Mouse (Mus musculus) embryonic facial prominence, embryonic 14.5 days (tissue): ENCODE results near the gene Apobec4. TPM values are rescaled to one million over a fixed set of nuclear protein-coding genes. Genes with fewer than 3 reads are reported as not detected.
"Not testable (repeated sequence)": the region's sequence is repeated elsewhere in the genome, so short reads cannot be mapped to it uniquely, and the experiment has no call there.

Experiments
- ATAC-seq: fragments of 200-750 bp; cut with Nextera tagmentation; 2 replicates; pipeline ENCODE4 v1.8.0; 2017; ENCODE audit warnings: low read depth, moderate number of reproducible peaks, moderate TSS enrichment
- DNase-seq: peaks from one replicate; pipeline ENCODE4 v3.0.0-alpha.2; 2015; ENCODE audit warnings: low spot score
- H3K27ac ChIP-seq: fragments of 300-500 bp; sonication (generic); replicated peaks from 2 replicates; pipeline ENCODE4 v1.5.1; 2014; ENCODE audit warnings: low read depth, mild to moderate bottlenecking, low read length, moderate library complexity
- H3K27me3 ChIP-seq: fragments of 300-500 bp; sonication (generic); replicated peaks from 2 replicates; pipeline ENCODE4 v1.6.1; 2014; ENCODE audit warnings: low read length; ENCODE audit not compliant: control insufficient read depth, insufficient read depth
- H3K36me3 ChIP-seq: fragments of 300-500 bp; sonication (generic); 2 replicates; pipeline ENCODE4 v1.6.1; 2014; ENCODE audit warnings: low read length, mixed read lengths; ENCODE audit not compliant: control insufficient read depth, insufficient read depth
- H3K4me1 ChIP-seq: fragments of 300-500 bp; sonication (generic); 2 replicates; pipeline ENCODE4 v1.6.1; 2014; ENCODE audit warnings: antibody characterized with exemption, low read length; ENCODE audit not compliant: control insufficient read depth, insufficient read depth
- H3K4me2 ChIP-seq: fragments of 300-500 bp; sonication (generic); 2 replicates; pipeline ENCODE4 v1.6.1; 2014; ENCODE audit warnings: low read depth, mild to moderate bottlenecking, low read length, moderate library complexity, mixed read lengths
- H3K4me3 ChIP-seq: fragments of 300-500 bp; sonication (generic); 2 replicates; pipeline ENCODE4 v1.5.1; 2014; ENCODE audit warnings: low read depth, mild to moderate bottlenecking, low read length
- H3K9ac ChIP-seq: fragments of 300-500 bp; sonication (generic); 2 replicates; pipeline ENCODE4 v1.6.1; 2014; ENCODE audit warnings: low read depth, mild to moderate bottlenecking, low read length, moderate library complexity, mixed read lengths
- H3K9me3 ChIP-seq: fragments of 300-500 bp; sonication (generic); 2 replicates; pipeline ENCODE4 v1.6.1; 2016; ENCODE audit warnings: low read length; ENCODE audit not compliant: control insufficient read depth
- WGBS: fragments of 180-500 bp; shearing (Covaris S2); extraction: QIAGEN DNeasy Blood & Tissue Kit; methylation state at CpG from one replicate; pipeline ENCODE4 v1.1.7; 2014; 5-methylcytosine and 5-hydroxymethylcytosine counted together
- polyA plus RNA-seq: library from polyadenylated mRNA; unstranded; fragments of >200 nt; fragmentation: Nextera tagmentation; extraction: Ambion mirVana; gene quantifications from 2 replicates; pipeline ENCODE4 v1.2.1, GENCODE M21; 2014

The Apobec4 gene
- polyA plus RNA-seq, 1 experiment from 2014 or later = 0.25 TPM

DNA sequence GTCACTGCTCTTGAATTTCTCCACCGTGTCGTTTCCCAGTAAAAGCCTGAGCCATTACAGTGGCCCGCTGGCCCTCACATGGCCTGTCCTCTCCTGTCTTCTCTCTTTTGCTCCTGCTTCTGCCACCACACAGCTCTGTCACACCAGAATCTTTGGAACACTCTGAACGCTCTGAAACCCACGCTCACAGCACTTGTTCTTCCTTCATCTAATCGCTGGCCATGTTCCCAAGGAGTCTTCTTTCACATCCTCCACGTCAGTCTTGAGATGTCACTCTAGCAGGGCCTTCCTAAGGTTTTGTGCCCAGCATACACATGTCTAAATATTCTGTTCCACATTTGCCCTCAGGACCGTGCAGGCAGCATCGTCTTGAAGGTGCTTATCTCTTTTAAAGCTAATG, 20.7 kb downstream of the Apobec4 start:
- no peak overlapping the region for H3K9ac ChIP-seq
- H3K27ac ChIP-seq = no peak overlapping the region
- peaks cover 72% of the 10 kb centered on the region for H3K36me3 ChIP-seq
- H3K4me3 ChIP-seq = no peak overlapping the region
- H3K4me2 ChIP-seq = no peak overlapping the region
- DNase-seq (no peak), ATAC-seq (no peak)
- no peaks in the 10 kb centered on the region; the same call in 1 of the 2 replicates for H3K4me1 ChIP-seq
- no peaks in the 10 kb centered on the region; the same call in 1 of the 2 replicates for H3K27me3 ChIP-seq
- no peaks in the 10 kb centered on the region for H3K9me3 ChIP-seq
- WGBS = 81% methylated on average over 9 of the region's 9 CpGs

GRCm38 (mm10) chr1:152774601-152775000, 24.2 kb downstream of the Apobec4 start:
- not testable (repeated sequence) for H3K4me2 ChIP-seq, H3K27ac ChIP-seq, DNase-seq, H3K9ac ChIP-seq, H3K27me3 ChIP-seq, H3K4me1 ChIP-seq, H3K4me3 ChIP-seq, ATAC-seq, H3K9me3 ChIP-seq
- peaks cover 70% of the 10 kb centered on the region for H3K36me3 ChIP-seq
- 85% methylated on average over 3 of the region's 3 CpGs for WGBS

GRCm38 (mm10) chr1:152779071-152779737, 28.9 kb downstream of the Apobec4 start:
- 34% methylated on average over 10 of the region's 10 CpGs for WGBS
- Histone ChIP-seq H3K4me3 (no peak overlapping the region), H3K9me3 (no peaks in the 10 kb centered on the region), H3K9ac (no peak overlapping the region), H3K27me3 (no peaks in the 10 kb centered on the region), H3K4me2 (no peak overlapping the region), H3K27ac (no peak overlapping the region), H3K4me1 (no peaks in the 10 kb centered on the region), H3K36me3 (peaks cover 26% of the 10 kb centered on the region)
- ATAC-seq = peak; percentile 68; the same call in 1 of the 2 replicates
- DNase-seq = peak; percentile 35

DNA sequence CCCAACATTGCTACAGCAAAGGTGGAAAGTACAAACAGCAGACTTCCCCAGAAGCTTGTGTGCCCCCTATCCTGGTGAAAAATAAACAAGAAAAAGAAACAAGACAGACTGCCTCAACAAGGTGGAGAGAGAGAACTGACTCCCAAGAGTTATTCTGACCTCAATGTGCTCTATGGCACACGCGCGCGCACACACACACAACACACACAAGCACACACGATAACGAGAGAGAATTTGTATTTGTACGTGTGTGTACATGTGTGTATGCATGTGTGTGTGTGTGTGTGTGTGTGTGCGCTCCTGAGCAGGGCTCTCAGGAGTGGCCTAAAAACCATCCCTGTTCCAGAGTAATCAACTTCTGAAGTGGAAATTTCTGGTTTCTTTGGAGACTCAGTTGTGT, 34.3 kb downstream of the Apobec4 start:
- Histone ChIP-seq H3K9ac (no peak overlapping the region), H3K27me3 (no peaks in the 10 kb centered on the region), H3K36me3 (no peaks in the 10 kb centered on the region), H3K9me3 (no peaks in the 10 kb centered on the region), H3K4me2 (no peak overlapping the region), H3K27ac (no peak overlapping the region), H3K4me1 (no peaks in the 10 kb centered on the region), H3K4me3 (no peak overlapping the region)
- no peak for ATAC-seq
- DNase-seq = no peak
- whole genome bisulfite sequencing = 98% methylated on average over 8 of the region's 8 CpGs

GRCm38 (mm10) chr1:152785446-152785845, 35.1 kb downstream of the Apobec4 start:
- not testable (repeated sequence) for H3K4me2 ChIP-seq, H3K9me3 ChIP-seq, DNase-seq, H3K27me3 ChIP-seq, H3K27ac ChIP-seq, H3K9ac ChIP-seq, H3K4me1 ChIP-seq, ATAC-seq, H3K36me3 ChIP-seq, H3K4me3 ChIP-seq
- 83% methylated on average over 3 of the region's 3 CpGs for WGBS

- Histone ChIP-seq H3K4me3 (no peak overlapping the region), H3K27ac (no peak overlapping the region), H3K27me3 (no peaks in the 10 kb centered on the region), H3K4me1 (no peaks in the 10 kb centered on the region; the same call in 1 of the 2 replicates), H3K4me2 (no peak overlapping the region), H3K9ac (no peak overlapping the region), H3K9me3 (no peaks in the 10 kb centered on the region), H3K36me3 (no peaks in the 10 kb centered on the region)
- no peak for DNase-seq
- 89% methylated on average over 4 of the region's 4 CpGs for WGBS
- ATAC-seq = no peak
Measured at GRCm38 (mm10) chr1:152786953-152787352, 36.6 kb downstream of the Apobec4 start.

DNA sequence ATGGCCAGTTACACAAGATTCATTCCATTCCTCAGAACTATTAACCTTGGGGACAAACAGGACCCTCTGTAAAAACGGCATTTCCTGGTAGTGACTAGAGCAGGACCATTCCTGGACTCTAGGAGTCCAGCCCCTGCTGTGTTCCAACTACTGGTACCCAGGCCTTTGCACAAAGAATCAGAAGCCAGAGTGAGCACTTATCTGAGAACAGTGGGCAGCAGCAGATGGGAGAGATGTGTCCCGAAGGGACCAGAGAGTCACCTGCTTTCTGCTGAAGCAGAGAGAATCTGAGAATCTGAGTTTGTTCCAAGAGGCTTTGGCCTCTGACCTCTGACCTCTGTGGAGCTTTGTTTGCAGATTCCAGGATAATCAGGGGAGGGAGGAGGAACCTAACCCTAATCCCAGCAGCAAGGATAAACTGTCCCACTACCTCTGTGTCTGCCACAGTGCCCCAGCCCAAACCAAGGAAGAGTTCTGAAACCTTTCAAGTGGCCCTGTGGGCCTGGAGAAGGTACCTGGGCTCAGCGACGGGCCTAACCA, 37.8 kb downstream of the Apobec4 start:
- Histone ChIP-seq H3K9me3 (no peaks in the 10 kb centered on the region), H3K36me3 (no peaks in the 10 kb centered on the region), H3K4me1 (no peaks in the 10 kb centered on the region; the same call in 1 of the 2 replicates), H3K4me2 (no peak overlapping the region), H3K4me3 (no peak overlapping the region), H3K27ac (no peak overlapping the region), H3K27me3 (no peaks in the 10 kb centered on the region), H3K9ac (no peak overlapping the region)
- 25% methylated on average over 4 of the region's 4 CpGs for WGBS
- ATAC-seq (no peak), DNase-seq (no peak)

GRCm38 (mm10) chr1:152790254-152790653, 39.9 kb downstream of the Apobec4 start:
- Histone ChIP-seq H3K27ac (no peak overlapping the region), H3K4me3 (no peak overlapping the region), H3K36me3 (no peaks in the 10 kb centered on the region), H3K4me1 (no peaks in the 10 kb centered on the region; the same call in 1 of the 2 replicates), H3K27me3 (no peaks in the 10 kb centered on the region), H3K4me2 (no peak overlapping the region), H3K9me3 (no peaks in the 10 kb centered on the region), H3K9ac (no peak overlapping the region)
- DNase-seq (peak; percentile 63), ATAC-seq (no peak; the same call in 1 of the 2 replicates)
- WGBS = 30% methylated on average over 12 of the region's 12 CpGs

- H3K9ac ChIP-seq = no peak overlapping the region
- ATAC-seq = no peak
Measured at GRCm38 (mm10) chr1:152790821-152791220, 40.5 kb downstream of the Apobec4 start.

More at GRCm38 (mm10) chr1:152790821-152791220, 40.5 kb downstream of the Apobec4 start:
- DNase-seq = no peak
- Histone ChIP-seq H3K27ac (no peak overlapping the region), H3K36me3 (no peaks in the 10 kb centered on the region), H3K4me3 (no peak overlapping the region), H3K9me3 (no peaks in the 10 kb centered on the region), H3K4me2 (no peak overlapping the region), H3K27me3 (no peaks in the 10 kb centered on the region), H3K4me1 (no peaks in the 10 kb centered on the region; the same call in 1 of the 2 replicates)
- 27% methylated on average over 6 of the region's 6 CpGs for WGBS
